Mouse (Mus musculus): ENCODE results near the gene 6330409D20Rik.

Gene 6330409D20Rik

DNA sequence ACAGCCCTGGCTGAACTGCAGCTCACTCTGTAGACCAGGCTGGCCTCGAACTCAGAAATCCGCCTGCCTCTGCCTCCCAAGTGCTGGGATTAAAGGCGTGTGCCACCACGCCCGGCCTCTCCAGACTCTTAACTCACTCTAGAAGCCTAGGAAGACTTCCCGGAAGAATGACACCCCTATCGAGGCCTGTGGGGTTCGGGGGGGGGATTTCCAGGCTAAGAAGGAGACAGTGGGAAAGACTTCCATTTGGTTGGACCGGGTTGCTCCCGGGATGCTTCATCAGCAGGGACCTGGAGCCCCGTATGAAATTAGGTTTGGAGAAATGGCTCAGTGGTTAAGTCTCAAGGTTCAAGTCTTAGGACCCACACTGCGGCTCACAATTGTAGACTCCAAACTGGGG is 46.1 kb downstream of the 6330409D20Rik start:
- no peak for DNase-seq (ENCODE audit: low spot score)

DNA sequence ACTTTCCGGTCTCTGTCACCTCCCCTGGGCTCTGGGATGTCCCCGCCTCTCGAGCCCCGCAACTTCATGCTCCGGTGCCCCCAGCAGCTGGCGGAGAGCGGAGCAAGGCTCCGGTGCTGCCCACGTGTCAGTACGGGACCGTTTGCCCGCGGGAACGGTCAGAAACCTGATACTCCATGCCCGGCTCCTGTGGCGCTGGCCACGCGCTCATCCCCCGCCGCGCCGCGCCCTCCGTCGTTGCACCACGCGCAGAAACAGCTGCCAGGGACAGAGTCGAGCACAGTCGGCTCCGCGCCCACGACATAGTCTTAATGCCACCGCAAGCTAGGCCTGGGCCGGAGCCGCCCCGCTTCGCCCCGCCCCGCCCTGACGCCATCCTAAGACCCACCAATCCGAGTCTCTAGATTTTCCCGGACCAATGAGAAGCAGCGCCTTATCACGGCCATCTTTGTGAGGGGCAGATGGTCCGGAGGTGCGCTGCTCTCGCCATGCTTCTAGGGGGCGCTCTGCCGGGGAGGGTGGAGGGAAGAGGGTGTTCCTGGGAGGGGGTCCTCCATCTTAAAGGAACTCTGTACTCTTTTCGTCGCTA is 46.9 kb downstream of the 6330409D20Rik start:
- peak; percentile 95 for DNase-seq (ENCODE audit: low spot score)

DNA sequence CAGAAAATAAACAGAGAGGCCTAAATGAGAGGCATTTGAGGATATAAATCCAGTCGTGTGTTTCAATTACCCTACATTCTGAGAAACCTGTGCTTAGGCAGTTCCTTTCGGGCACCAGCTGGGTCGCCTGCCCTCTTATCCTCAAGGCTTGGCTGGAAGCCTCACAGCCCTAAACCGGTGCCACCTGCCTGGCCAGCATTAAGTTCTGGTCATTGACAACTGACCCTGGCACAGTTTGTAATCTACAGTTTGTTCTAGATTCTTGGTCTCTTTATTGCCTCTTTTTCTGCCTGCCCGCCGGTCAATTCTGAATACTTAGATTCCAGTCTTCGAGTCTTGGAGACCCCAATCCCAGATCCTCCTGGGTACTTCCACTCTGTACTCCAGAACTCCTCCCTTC is 47.5 kb downstream of the 6330409D20Rik start:
- no peak for DNase-seq (ENCODE audit: low spot score)

DNA sequence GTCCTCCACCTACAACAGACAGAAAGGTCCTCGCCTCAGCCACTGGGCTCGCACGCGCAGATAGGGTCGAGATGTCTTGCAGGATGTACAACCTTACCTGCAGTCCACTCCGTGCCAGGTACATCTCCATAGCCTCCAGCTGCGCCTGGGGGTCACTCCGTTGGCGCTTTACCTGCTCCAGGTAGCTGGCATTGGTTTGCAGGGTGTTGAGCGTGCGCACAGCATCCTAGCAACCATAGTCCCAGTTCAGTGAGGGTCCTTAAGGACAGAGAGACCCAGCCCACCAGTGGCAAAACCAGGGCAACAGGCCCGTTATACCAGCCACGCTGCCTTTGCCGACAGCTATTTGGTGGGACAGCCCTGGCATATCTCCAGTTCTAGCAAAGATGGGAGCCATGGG is 48.3 kb downstream of the 6330409D20Rik start:
- no peak for DNase-seq (ENCODE audit: low spot score)

DNA sequence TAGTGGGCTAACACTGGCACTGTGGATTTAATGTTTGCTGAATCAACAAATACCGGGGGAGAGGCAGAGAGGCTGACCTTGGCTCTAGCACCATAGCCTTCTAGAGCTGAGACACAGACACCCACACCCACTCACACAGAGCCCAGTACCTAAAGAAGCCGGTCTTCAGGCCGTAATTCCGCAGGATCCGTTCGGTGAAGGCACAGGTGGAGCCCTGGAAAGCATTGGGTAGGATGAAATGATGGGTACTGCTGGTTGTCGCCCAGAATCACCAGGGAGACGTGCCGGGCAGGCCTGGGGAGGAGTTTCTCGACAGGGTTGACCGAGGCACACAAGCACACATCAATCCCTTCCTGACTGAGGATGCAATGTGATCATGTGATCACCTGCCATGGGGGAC is 49.8 kb downstream of the 6330409D20Rik start:
- DNase-seq (ENCODE audit: low spot score), result no peak

DNA sequence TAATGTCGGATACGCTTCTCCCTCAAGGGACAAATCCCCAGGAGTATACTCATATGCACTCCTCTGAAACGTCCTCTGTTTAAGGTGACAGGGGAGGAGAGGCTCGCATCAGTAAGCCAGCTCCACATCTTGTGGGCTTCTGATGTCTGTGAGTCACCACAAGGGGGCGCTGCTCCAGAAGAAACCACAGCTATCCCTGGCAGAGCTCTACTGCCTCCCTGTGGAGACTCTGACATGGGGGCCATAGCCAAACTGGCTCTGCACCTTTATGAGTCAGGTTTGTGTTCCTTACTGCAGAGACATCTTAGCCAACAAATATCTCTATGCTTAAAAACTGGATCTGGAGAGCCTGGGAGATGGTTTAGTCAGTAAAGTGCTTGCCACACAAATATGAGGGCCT is 51.4 kb downstream of the 6330409D20Rik start:
- peak; percentile 95 for DNase-seq (ENCODE audit: low spot score)

DNA sequence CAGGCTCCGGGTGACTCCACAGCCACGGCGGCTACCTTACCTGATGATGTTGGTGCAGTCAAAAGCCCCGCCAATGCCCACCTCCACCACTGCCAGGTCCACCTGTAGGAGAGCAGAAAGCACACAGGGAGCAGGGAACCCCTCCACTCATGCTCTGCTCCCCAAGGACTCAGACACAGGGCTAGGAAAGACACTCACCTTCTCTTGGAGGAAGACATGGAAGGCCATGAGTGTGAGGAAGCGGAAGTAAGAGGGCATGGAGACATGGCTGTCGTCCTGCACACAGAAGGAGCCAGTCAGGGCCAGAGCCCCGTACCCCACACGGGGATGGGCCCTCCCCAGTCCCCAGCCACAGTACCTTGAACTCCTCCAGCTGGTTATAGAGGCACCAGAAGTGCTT is 53.3 kb downstream of the 6330409D20Rik start:
- DNase-seq (ENCODE audit: low spot score), result no peak

DNA sequence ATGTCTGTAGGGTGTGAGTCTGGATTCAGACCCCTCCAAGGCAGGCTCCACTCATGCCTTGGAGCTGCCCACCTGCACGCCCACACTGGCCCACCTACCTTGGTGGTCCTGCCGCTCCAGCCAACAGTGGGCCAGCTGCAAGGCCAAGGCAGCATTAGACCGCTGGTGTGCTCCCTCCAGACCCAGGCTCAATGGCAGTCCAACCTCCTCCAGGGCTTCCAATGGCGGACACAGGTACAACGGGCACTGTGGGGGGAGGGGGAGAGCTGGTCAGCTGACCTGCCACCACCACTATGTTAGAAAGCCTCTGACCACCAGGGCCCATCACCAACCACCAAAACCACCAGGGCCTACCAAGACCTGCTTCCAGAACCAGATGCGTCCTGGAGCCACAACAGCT is 54.2 kb downstream of the 6330409D20Rik start:
- DNase-seq (ENCODE audit: low spot score), result no peak

DNA sequence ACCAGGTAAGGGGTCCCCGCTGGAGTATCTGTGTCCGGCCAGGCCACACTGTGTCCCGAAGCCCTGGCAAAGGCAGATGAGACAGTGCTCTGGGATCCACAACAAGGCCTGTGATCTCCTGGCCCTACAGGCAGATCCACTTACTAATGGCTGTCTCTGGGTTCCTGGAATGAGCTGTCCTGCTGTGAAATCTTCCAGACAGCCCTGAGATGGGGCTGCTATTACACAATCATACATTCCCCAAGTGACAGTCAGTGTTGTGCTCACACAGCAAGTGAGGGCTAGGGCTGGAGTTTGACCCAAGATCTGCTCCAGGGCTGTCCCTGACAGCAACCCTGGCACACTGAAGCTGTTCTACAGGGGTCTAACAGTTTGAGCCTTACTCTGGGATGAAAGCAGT is 55.0 kb downstream of the 6330409D20Rik start:
- no peak for DNase-seq (ENCODE audit: low spot score)

DNA sequence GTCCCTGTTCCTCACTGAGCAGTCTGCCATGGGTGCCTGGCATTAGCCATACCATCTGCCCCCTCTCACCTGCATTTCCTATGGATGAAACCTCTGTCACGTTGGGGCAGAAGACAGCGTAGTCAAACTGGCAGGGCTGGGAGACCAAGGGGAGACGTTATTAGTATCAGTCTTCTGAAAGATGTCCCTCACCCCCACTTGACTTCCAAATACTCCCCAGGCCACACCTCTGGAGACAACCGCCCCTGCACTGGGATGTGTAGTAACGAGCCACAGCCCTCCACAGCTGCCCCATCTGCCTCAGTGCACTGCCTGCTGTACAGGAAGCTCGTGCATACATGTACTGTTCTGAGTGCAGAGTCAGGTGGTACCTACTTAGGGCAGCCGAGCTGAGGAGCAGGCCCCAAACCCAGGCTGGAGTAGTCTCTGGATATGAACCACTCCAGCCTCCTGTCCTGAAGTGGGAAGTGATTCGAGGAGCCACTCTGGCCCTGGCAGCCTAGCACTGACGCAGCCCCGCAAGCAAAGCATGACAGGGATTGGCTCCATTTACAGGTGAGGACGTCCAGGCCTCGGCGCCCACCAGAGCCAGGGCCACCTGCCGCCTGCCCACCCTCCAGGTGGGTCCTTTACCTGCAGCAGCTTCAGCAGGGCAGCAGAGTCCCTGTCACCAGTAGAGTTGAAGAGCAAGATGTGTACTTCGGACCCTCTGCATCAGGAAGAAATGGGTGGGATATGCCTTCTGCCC is 56.0 kb downstream of the 6330409D20Rik start:
- DNase-seq (ENCODE audit: low spot score), result no peak

DNA sequence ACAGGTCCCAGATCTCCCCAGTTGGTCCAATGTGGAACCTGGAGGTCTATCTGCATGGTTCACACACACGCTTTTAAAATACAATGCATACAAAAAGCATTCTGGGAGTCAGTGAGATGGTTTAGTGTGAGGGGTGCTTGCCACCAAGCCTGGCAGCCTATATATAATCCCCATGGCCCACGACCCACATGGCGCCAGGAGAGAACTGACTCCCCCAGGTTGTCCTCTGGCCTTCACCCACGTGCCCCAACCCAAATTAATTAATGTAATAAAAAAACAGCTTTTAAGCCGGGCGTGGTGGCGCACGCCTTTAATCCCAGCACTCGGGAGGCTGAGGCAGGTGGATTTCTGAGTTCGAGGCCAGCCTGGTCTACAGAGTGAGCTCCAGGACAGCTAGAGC is 57.1 kb downstream of the 6330409D20Rik start:
- no peak for DNase-seq (ENCODE audit: low spot score)

DNA sequence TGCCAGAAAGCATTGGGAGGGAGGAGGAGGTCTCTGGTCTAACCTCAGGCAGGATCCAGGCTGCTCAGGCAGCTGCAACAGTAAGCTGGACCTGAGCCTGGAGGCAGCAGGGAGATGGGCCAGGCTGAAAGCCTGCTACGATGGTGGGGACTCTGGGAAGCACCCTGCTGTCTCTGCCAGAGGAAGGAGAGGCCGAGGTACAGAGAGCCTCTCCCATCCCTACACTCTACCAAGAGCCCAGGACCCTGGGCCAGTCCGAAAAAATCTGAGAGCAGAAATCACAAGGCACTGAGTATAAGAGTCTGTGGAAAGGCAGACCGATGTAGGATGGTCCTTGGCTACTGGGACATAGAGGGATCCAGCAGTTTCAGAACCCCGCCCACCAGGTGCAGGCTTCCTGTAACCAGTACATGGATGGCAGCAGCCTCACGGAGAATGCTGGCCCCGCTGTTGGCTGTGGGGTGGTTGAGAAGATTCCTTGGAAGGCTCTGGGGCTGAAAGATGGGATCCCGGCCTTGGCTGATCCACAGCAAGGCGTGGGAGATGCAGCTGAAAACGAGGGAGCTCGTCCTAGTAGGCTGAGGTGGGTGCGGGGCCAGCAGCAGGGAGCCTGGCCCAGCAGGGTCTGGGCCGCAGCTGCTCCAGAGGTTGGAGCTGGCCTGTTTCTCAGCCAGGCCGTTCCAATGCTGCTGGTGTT is 57.9 kb downstream of the 6330409D20Rik start:
- DNase-seq (ENCODE audit: low spot score), result no peak

All from urinary bladder, postnatal 25 days (tissue).